Mouse (Mus musculus): ENCODE measurements around the gene Cstf3.

DNA sequence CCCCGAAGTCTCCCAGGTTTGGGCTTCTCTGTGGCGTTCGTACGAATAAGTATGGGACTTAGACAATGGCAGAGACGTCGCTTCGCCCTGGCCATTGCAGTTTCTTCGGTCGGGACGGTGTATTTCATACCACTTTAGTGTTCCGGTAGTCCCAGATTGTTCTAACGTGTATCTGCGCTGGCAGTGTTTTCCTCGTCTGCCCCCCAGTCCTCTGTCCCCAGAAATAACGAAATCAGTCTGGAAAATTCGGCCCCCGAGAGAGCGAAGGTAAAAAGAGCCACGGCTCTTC is 450 bp downstream of the Cstf3 start:
- no peak for TF ChIP-seq MAZ (IDR thresholded peaks at IDR 0.05; ENCODE audit: low read depth, low read length)
- no peak for TF ChIP-seq CTCF (IDR thresholded peaks at IDR 0.05 in 2 of 3, conservative IDR thresholded peaks at IDR 0.05 in 1 of 3; ENCODE audit: control insufficient read depth in 1 of 3, insufficient read depth in 1 of 3, low read depth in 2 of 3, low read length in 3 of 3, poor library complexity in 1 of 3, severe bottlenecking in 1 of 3)
- 0 out of 4 replicates have a peak, but pooled peaks of 1 of the 2 experiments have one; percentile 4 for TF ChIP-seq POLR2A (IDR thresholded peaks at IDR 0.05; ENCODE audit: control insufficient read depth in 1 of 2, insufficient read depth in 1 of 2, low read depth in 1 of 2, low read length in 2 of 2, poor library complexity in 1 of 2)
- TF ChIP-seq SIN3A (IDR thresholded peaks at IDR 0.05; ENCODE audit: low read length) = no peak
- no peak for TF ChIP-seq GATA1 (IDR thresholded peaks at IDR 0.05; ENCODE audit: low read depth, low read length)
- TF ChIP-seq USF1 (IDR thresholded peaks at IDR 0.05; ENCODE audit: low read depth, low read length) = no peak
- TF ChIP-seq ETS1 (IDR thresholded peaks at IDR 0.05; ENCODE audit: low read depth, low read length) = no peak
- TF ChIP-seq USF2 (IDR thresholded peaks at IDR 0.05; ENCODE audit: borderline replicate concordance in 1 of 2, insufficient read depth in 1 of 2, low read depth in 1 of 2, low read length in 2 of 2) = no peak
- TF ChIP-seq POLR2AphosphoS2 (IDR thresholded peaks at IDR 0.05; ENCODE audit: low read length) = no peak
- TF ChIP-seq MYC (IDR thresholded peaks at IDR 0.05; ENCODE audit: low read depth, low read length) = no peak
- TF ChIP-seq ELF1 (IDR thresholded peaks at IDR 0.05; ENCODE audit: low read depth, low read length) = no peak
- no peak for TF ChIP-seq NRF1 (IDR thresholded peaks at IDR 0.05; ENCODE audit: insufficient read depth, low read depth, low read length, poor library complexity, severe bottlenecking)
- TF ChIP-seq NELFE (IDR thresholded peaks at IDR 0.05; ENCODE audit: low read depth, low read length) = no peak
- no peak for TF ChIP-seq EP300 (IDR thresholded peaks at IDR 0.05; ENCODE audit: low read depth in 1 of 2, low read length in 2 of 2)

All from MEL (cell line).